Mouse (Mus musculus): Measurements from ENCODE around the gene Tex48.

GRCm38 (mm10) chr4:63663279-63663678 is 41.1 kb upstream of the Tex48 start, which contains the start of gene Gm11214:
- TF ChIP-seq CTCF (IDR thresholded peaks at IDR 0.05; ENCODE audit: low read depth), result no peak
- no peak for TF ChIP-seq EP300 (optimal IDR thresholded peaks at IDR 0.05)
